Mouse (Mus musculus) midbrain, embryonic 15.5 days (tissue): ENCODE results near the gene Vmn1r152. TPM values are rescaled to one million over a fixed set of nuclear protein-coding genes. Genes with fewer than 3 reads are reported as not detected.
"Not testable (repeated sequence)": the region's sequence is repeated elsewhere in the genome, so short reads cannot be mapped to it uniquely, and the experiment has no call there.

ENCODE experiments used
- ATAC-seq: fragments of 200-750 bp; cut with Nextera tagmentation; replicated peaks from 2 replicates; pipeline ENCODE4 v1.8.0; 2017; ENCODE audit warnings: moderate TSS enrichment
- H3K27ac ChIP-seq: fragments of 300-500 bp; sonication (generic); 2 replicates; pipeline ENCODE4 v1.5.1; 2015; ENCODE audit warnings: mild to moderate bottlenecking, inconsistent platforms
- H3K27me3 ChIP-seq: fragments of 300-500 bp; sonication (generic); replicated peaks from 2 replicates; pipeline ENCODE4 v1.6.1; 2015; ENCODE audit warnings: inconsistent platforms
- H3K36me3 ChIP-seq: fragments of 300-500 bp; sonication (generic); replicated peaks from 2 replicates; pipeline ENCODE4 v1.6.1; 2015; ENCODE audit warnings: inconsistent platforms
- H3K4me1 ChIP-seq: fragments of 300-500 bp; sonication (generic); 2 replicates; pipeline ENCODE4 v1.6.1; 2015; ENCODE audit warnings: inconsistent platforms
- H3K4me2 ChIP-seq: fragments of 300-500 bp; sonication (generic); 2 replicates; pipeline ENCODE4 v1.6.1; 2015; ENCODE audit warnings: inconsistent platforms, mild to moderate bottlenecking, moderate library complexity
- H3K4me3 ChIP-seq: fragments of 300-500 bp; sonication (generic); 2 replicates; pipeline ENCODE4 v1.5.1; 2015; ENCODE audit warnings: mild to moderate bottlenecking, inconsistent platforms
- H3K9ac ChIP-seq: fragments of 300-500 bp; sonication (generic); 2 replicates; pipeline ENCODE4 v1.6.1; 2015; ENCODE audit warnings: mild to moderate bottlenecking, inconsistent platforms
- H3K9me3 ChIP-seq: fragments of 300-500 bp; sonication (generic); 2 replicates; pipeline ENCODE4 v1.6.1; 2016; ENCODE audit warnings: inconsistent platforms
- WGBS: fragments of 180-500 bp; shearing (Covaris S2); methylation state at CpG from one replicate; pipeline ENCODE4 v1.1.7; 2015; ENCODE audit warnings: mixed read lengths; 5-methylcytosine and 5-hydroxymethylcytosine counted together
- polyA plus RNA-seq: library from polyadenylated mRNA; unstranded; fragments of >200 nt; fragmentation: Nextera tagmentation; extraction: Ambion mirVana; gene quantifications from 2 replicates; pipeline ENCODE4 v1.2.1, GENCODE M21; 2015

The Vmn1r152 gene
- not detected in 2 replicates for polyA plus RNA-seq

- ATAC-seq, H3K9ac ChIP-seq, H3K4me3 ChIP-seq, H3K4me2 ChIP-seq, H3K27me3 ChIP-seq, H3K27ac ChIP-seq, H3K9me3 ChIP-seq, H3K4me1 ChIP-seq, H3K36me3 ChIP-seq: not testable (repeated sequence)
- no CpG with 5 or more reads among the region's 3 CpGs for WGBS
These were observed at the start of gene Vmn1r152 for GRCm38 (mm10) chr7:22522667-22523066. Gene Vmn1r152, plus strand, starts transcription at chr7:22522967.

- H3K36me3 ChIP-seq, H3K9ac ChIP-seq, H3K27ac ChIP-seq, H3K4me1 ChIP-seq, H3K4me3 ChIP-seq, H3K9me3 ChIP-seq, H3K27me3 ChIP-seq, H3K4me2 ChIP-seq, ATAC-seq: not testable (repeated sequence)
- WGBS = 55% methylated on average over 2 of the region's 3 CpGs
These were observed 23.2 kb upstream of the Vmn1r152 start, which contains the start of gene Vmn1r151 for GRCm38 (mm10) chr7:22499578-22499977. Gene Vmn1r151, minus strand, starts transcription at chr7:22499678.

DNA sequence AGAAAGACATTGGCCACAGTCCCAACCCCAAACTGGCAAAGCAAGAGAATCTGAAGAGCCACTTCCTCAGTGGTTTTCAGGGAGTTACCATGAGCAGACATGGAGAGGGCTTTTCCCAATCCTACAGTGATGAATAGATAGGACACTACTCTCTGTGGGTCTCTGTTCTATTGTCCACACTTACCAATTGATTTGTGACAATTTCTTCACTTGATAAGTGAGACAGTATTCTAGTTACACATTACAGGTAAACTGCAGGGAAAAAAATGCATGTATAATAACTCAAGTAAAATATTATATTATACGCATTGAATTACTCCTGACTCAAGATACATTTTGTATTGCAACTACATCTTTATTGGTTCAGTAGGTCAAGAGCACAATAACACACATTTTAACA, 12.0 kb downstream of the Vmn1r152 start, which contains the start of gene Gm8677:
TSS of gene Gm8677 (minus strand) at position 101 of the 400 bp plus-strand sequence.
- H3K27ac ChIP-seq, H3K9ac ChIP-seq, H3K27me3 ChIP-seq, H3K4me3 ChIP-seq, H3K36me3 ChIP-seq, H3K9me3 ChIP-seq, ATAC-seq, H3K4me2 ChIP-seq, H3K4me1 ChIP-seq: not testable (repeated sequence)
- WGBS = no CpG with 5 or more reads among the region's 1 CpGs

DNA sequence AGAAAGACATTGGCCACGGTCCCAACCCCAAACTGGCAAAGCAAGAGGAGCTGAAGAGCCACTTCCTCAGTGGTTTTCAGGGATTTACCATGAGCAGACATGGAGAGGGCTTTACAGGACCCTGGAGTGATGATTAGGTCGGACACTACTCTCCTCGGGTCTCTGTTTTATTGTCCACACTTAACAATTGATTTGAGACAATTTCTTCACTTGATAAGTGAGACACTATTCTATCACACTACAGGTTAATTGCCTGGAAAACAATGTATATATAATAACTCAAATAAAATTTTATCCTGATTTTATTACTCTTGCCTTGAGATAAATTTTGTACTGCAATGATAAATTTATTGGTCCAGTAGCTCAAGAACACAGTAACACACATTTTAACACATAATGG, 42.5 kb downstream of the Vmn1r152 start, which contains the start of gene Gm4201:
TSS of gene Gm4201 (minus strand) at position 101 of the 400 bp plus-strand sequence.
- H3K9ac ChIP-seq, H3K4me2 ChIP-seq, H3K4me1 ChIP-seq, H3K27ac ChIP-seq, ATAC-seq, H3K9me3 ChIP-seq, H3K27me3 ChIP-seq, H3K36me3 ChIP-seq, H3K4me3 ChIP-seq: not testable (repeated sequence)
- no CpG with 5 or more reads among the region's 3 CpGs for WGBS

Other genes starting within 250 kb of the Vmn1r152 start
- gene Gm4187, start 193.2 kb upstream of the Vmn1r152 start, polyA plus RNA-seq = not detected in 2 replicates
- gene Gm8660, start 151.9 kb upstream of the Vmn1r152 start, polyA plus RNA-seq = not detected in 2 replicates
- not detected in 2 replicates for gene Vmn1r148, start 109.4 kb upstream of the Vmn1r152 start, polyA plus RNA-seq
- gene Vmn1r149, start 84.7 kb upstream of the Vmn1r152 start, polyA plus RNA-seq = not detected in 2 replicates
- gene Gm10665, start 58.9 kb upstream of the Vmn1r152 start, polyA plus RNA-seq = not detected in 2 replicates
- gene Vmn1r151, start 23.3 kb upstream of the Vmn1r152 start, polyA plus RNA-seq = not detected in 2 replicates
- not detected in 2 replicates for gene Gm8677, start 11.9 kb downstream of the Vmn1r152 start, polyA plus RNA-seq
- gene Gm4201, start 42.4 kb downstream of the Vmn1r152 start, polyA plus RNA-seq = not detected in 2 replicates
- not detected in 2 replicates for gene Gm4565, start 65.2 kb downstream of the Vmn1r152 start, polyA plus RNA-seq
- not detected in 2 replicates for gene Vmn1r155, start 135.1 kb downstream of the Vmn1r152 start, polyA plus RNA-seq
- gene Gm8693, start 169.3 kb downstream of the Vmn1r152 start, polyA plus RNA-seq = not detected in 2 replicates
- not detected in 2 replicates for gene Gm4567, start 196.7 kb downstream of the Vmn1r152 start, polyA plus RNA-seq
- gene Vmn1r157, start 238.7 kb downstream of the Vmn1r152 start, polyA plus RNA-seq = not detected in 2 replicates